Mouse (Mus musculus) hindbrain, embryonic 13.5 days (tissue): ENCODE data around the gene Tnip2. TPM values are rescaled to one million over a fixed set of nuclear protein-coding genes. Genes with fewer than 3 reads are reported as not detected.

ENCODE experiments used
- ATAC-seq: fragments of 200-750 bp; cut with Nextera tagmentation; 2 replicates; pipeline ENCODE4 v1.8.0; 2017; ENCODE audit warnings: moderate TSS enrichment; ENCODE audit not compliant: low FRiP score
- H3K27ac ChIP-seq: fragments of 300-500 bp; sonication (generic); 2 replicates; pipeline ENCODE4 v1.5.1; 2015; ENCODE audit warnings: inconsistent platforms, mild to moderate bottlenecking, moderate library complexity
- H3K27me3 ChIP-seq: fragments of 300-500 bp; sonication (generic); 2 replicates; pipeline ENCODE4 v1.6.1; 2015; ENCODE audit warnings: mild to moderate bottlenecking, inconsistent platforms
- H3K36me3 ChIP-seq: fragments of 300-500 bp; sonication (generic); 2 replicates; pipeline ENCODE4 v1.6.1; 2015; ENCODE audit warnings: mild to moderate bottlenecking, inconsistent platforms
- H3K4me1 ChIP-seq: fragments of 300-500 bp; sonication (generic); replicated peaks from 2 replicates; pipeline ENCODE4 v1.6.1; 2015; ENCODE audit warnings: inconsistent platforms
- H3K4me2 ChIP-seq: fragments of 300-500 bp; sonication (generic); 2 replicates; pipeline ENCODE4 v1.6.1; 2015; ENCODE audit warnings: inconsistent platforms, mild to moderate bottlenecking, moderate library complexity
- H3K4me3 ChIP-seq: fragments of 300-500 bp; sonication (generic); 2 replicates; pipeline ENCODE4 v1.5.1; 2015; ENCODE audit warnings: mild to moderate bottlenecking, inconsistent platforms
- H3K9ac ChIP-seq: fragments of 300-500 bp; sonication (generic); 2 replicates; pipeline ENCODE4 v1.6.1; 2015; ENCODE audit warnings: mild to moderate bottlenecking, inconsistent platforms
- H3K9me3 ChIP-seq: fragments of 300-500 bp; sonication (generic); 2 replicates; pipeline ENCODE4 v1.6.1; 2016; ENCODE audit warnings: inconsistent platforms
- WGBS: fragments of 180-500 bp; shearing (Covaris S2); methylation state at CpG from one replicate; pipeline ENCODE4 v1.1.7; 2015; 5-methylcytosine and 5-hydroxymethylcytosine counted together
- polyA plus RNA-seq: library from polyadenylated mRNA; unstranded; fragments of >200 nt; fragmentation: Nextera tagmentation; extraction: Ambion mirVana; gene quantifications from 2 replicates; pipeline ENCODE4 v1.2.1, GENCODE M21; 2015

The Tnip2 gene
- polyA plus RNA-seq, 1 experiment from 2014 or later = 10.7 TPM

- ATAC-seq = no peak
- Histone ChIP-seq H3K4me3 (no peak overlapping the region), H3K9me3 (no peaks in the 10 kb centered on the region), H3K9ac (no peak overlapping the region), H3K4me1 (no peaks in the 10 kb centered on the region), H3K27ac (no peak overlapping the region; the same call in 1 of the 2 replicates), H3K36me3 (peaks cover 39% of the 10 kb centered on the region), H3K27me3 (no peaks in the 10 kb centered on the region), H3K4me2 (no peak overlapping the region)
- WGBS = 77% methylated on average over 6 of the region's 6 CpGs
Observed at GRCm38 (mm10) chr5:34488741-34489417, 24.9 kb downstream of the Tnip2 start.

- no peak overlapping the region for H3K4me2 ChIP-seq
- 90% methylated on average over 6 of the region's 6 CpGs for WGBS
Observed at GRCm38 (mm10) chr5:34487320-34488090, 26.3 kb downstream of the Tnip2 start.

GRCm38 (mm10) chr5:34485731-34486130 is 28.1 kb downstream of the Tnip2 start:
- WGBS = 95% methylated on average over 15 of the region's 15 CpGs
- peaks cover 59% of the 10 kb centered on the region for H3K36me3 ChIP-seq
- no peak for ATAC-seq
- no peak overlapping the region for H3K4me2 ChIP-seq
- H3K27me3 ChIP-seq = no peaks in the 10 kb centered on the region
- no peak overlapping the region for H3K9ac ChIP-seq
- H3K4me3 ChIP-seq = no peak overlapping the region
- no peak overlapping the region for H3K27ac ChIP-seq
- no peaks in the 10 kb centered on the region for H3K4me1 ChIP-seq
- H3K9me3 ChIP-seq = no peaks in the 10 kb centered on the region

More at GRCm38 (mm10) chr5:34487320-34488090, 26.3 kb downstream of the Tnip2 start:
- Histone ChIP-seq H3K27ac (no peak overlapping the region), H3K4me1 (no peaks in the 10 kb centered on the region), H3K27me3 (no peaks in the 10 kb centered on the region), H3K9me3 (no peaks in the 10 kb centered on the region), H3K4me3 (no peak overlapping the region), H3K9ac (no peak overlapping the region), H3K36me3 (peaks cover 44% of the 10 kb centered on the region)
- no peak for ATAC-seq

- H3K4me2 ChIP-seq = no peak overlapping the region
- 86% methylated on average over 3 of the region's 3 CpGs for WGBS
Observed at GRCm38 (mm10) chr5:34480926-34481325, 32.9 kb downstream of the Tnip2 start.

GRCm38 (mm10) chr5:34468039-34468775 is 45.6 kb downstream of the Tnip2 start:
- Histone ChIP-seq H3K27me3 (no peaks in the 10 kb centered on the region), H3K36me3 (peaks cover 53% of the 10 kb centered on the region), H3K4me1 (no peaks in the 10 kb centered on the region), H3K27ac (no peak overlapping the region), H3K4me2 (no peak overlapping the region), H3K9me3 (no peaks in the 10 kb centered on the region), H3K4me3 (no peak overlapping the region), H3K9ac (no peak overlapping the region)
- no peak for ATAC-seq
- 97% methylated on average over 2 of the region's 2 CpGs for WGBS

More at GRCm38 (mm10) chr5:34480926-34481325, 32.9 kb downstream of the Tnip2 start:
- Histone ChIP-seq H3K4me3 (no peak overlapping the region), H3K27ac (no peak overlapping the region), H3K9ac (no peak overlapping the region), H3K27me3 (no peaks in the 10 kb centered on the region), H3K4me1 (no peaks in the 10 kb centered on the region), H3K9me3 (no peaks in the 10 kb centered on the region), H3K36me3 (peaks cover 83% of the 10 kb centered on the region)
- no peak for ATAC-seq

- ATAC-seq = no peak
- peaks cover 67% of the 10 kb centered on the region for H3K36me3 ChIP-seq
Observed at GRCm38 (mm10) chr5:34466648-34467047, 47.1 kb downstream of the Tnip2 start.

GRCm38 (mm10) chr5:34466079-34466478 is 47.7 kb downstream of the Tnip2 start:
- peaks cover 73% of the 10 kb centered on the region for H3K36me3 ChIP-seq

More at GRCm38 (mm10) chr5:34466648-34467047, 47.1 kb downstream of the Tnip2 start:
- 99% methylated on average over 2 of the region's 2 CpGs for WGBS
- Histone ChIP-seq H3K9ac (no peak overlapping the region), H3K4me2 (no peak overlapping the region), H3K27me3 (no peaks in the 10 kb centered on the region), H3K9me3 (no peaks in the 10 kb centered on the region), H3K4me3 (no peak overlapping the region), H3K27ac (no peak overlapping the region), H3K4me1 (no peaks in the 10 kb centered on the region)

GRCm38 (mm10) chr5:34461841-34462240 is 52.0 kb downstream of the Tnip2 start:
- no peak overlapping the region for H3K4me3 ChIP-seq
- H3K9me3 ChIP-seq = no peaks in the 10 kb centered on the region
- no peak overlapping the region for H3K27ac ChIP-seq
- ATAC-seq = no peak
- H3K4me2 ChIP-seq = no peak overlapping the region
- no peaks in the 10 kb centered on the region for H3K27me3 ChIP-seq
- H3K9ac ChIP-seq = no peak overlapping the region
- WGBS = 85% methylated on average over 6 of the region's 6 CpGs
- H3K36me3 ChIP-seq = peaks cover 94% of the 10 kb centered on the region
- no peaks in the 10 kb centered on the region for H3K4me1 ChIP-seq

More at GRCm38 (mm10) chr5:34466079-34466478, 47.7 kb downstream of the Tnip2 start:
- H3K27ac ChIP-seq = no peak overlapping the region
- no peaks in the 10 kb centered on the region for H3K27me3 ChIP-seq
- ATAC-seq = no peak
- no peak overlapping the region for H3K4me2 ChIP-seq
- no peaks in the 10 kb centered on the region for H3K4me1 ChIP-seq
- WGBS = 88% methylated on average over 1 of the region's 1 CpGs
- no peak overlapping the region for H3K4me3 ChIP-seq
- H3K9ac ChIP-seq = no peak overlapping the region
- H3K9me3 ChIP-seq = no peaks in the 10 kb centered on the region

GRCm38 (mm10) chr5:34461294-34461693 is 52.5 kb downstream of the Tnip2 start:
- Histone ChIP-seq H3K27me3 (no peaks in the 10 kb centered on the region), H3K9me3 (no peaks in the 10 kb centered on the region), H3K9ac (no peak overlapping the region), H3K27ac (no peak overlapping the region), H3K4me1 (no peaks in the 10 kb centered on the region), H3K4me3 (no peak overlapping the region), H3K4me2 (no peak overlapping the region), H3K36me3 (peaks cover 92% of the 10 kb centered on the region)
- 97% methylated on average over 4 of the region's 4 CpGs for WGBS
- ATAC-seq = no peak

- 78% methylated on average over 1 of the region's 1 CpGs for WGBS
- Histone ChIP-seq H3K4me3 (no peak overlapping the region), H3K9ac (no peak overlapping the region), H3K4me1 (no peaks in the 10 kb centered on the region), H3K4me2 (no peak overlapping the region), H3K27ac (no peak overlapping the region), H3K36me3 (peaks cover 81% of the 10 kb centered on the region), H3K9me3 (no peaks in the 10 kb centered on the region), H3K27me3 (no peaks in the 10 kb centered on the region)
- no peak for ATAC-seq
Observed at GRCm38 (mm10) chr5:34458994-34459393, 54.8 kb downstream of the Tnip2 start.

GRCm38 (mm10) chr5:34446207-34446606 is 67.6 kb downstream of the Tnip2 start:
- H3K36me3 ChIP-seq = peaks cover 71% of the 10 kb centered on the region

More at GRCm38 (mm10) chr5:34446207-34446606, 67.6 kb downstream of the Tnip2 start:
- no peaks in the 10 kb centered on the region for H3K27me3 ChIP-seq
- H3K9me3 ChIP-seq = no peaks in the 10 kb centered on the region
- H3K4me1 ChIP-seq = no peaks in the 10 kb centered on the region
- H3K27ac ChIP-seq = no peak overlapping the region
- no peak overlapping the region for H3K4me3 ChIP-seq
- no peak overlapping the region for H3K9ac ChIP-seq
- WGBS = 91% methylated on average over 9 of the region's 9 CpGs
- no peak overlapping the region for H3K4me2 ChIP-seq
- ATAC-seq = no peak
